Mouse (Mus musculus) lung, postnatal 25 days (tissue): ENCODE data around the gene Vps39.

Experiments
- DNase-seq: peaks from one replicate; pipeline ENCODE4 v3.0.0; 2022; ENCODE audit warnings: low spot score

Vps39 gene

GRCm38 (mm10) chr2:120296160-120296559 lies 56.8 kb downstream of the Vps39 start:
- DNase-seq, result no peak

GRCm38 (mm10) chr2:120291471-120292078 lies 61.4 kb downstream of the Vps39 start:
- DNase-seq, result no peak

- no peak for DNase-seq
Measured at GRCm38 (mm10) chr2:120288995-120289394, 63.9 kb downstream of the Vps39 start, which contains the start of gene Pla2g4d. Pla2g4d (minus strand) TSS chr2:120289197.

- no peak for DNase-seq
Measured at GRCm38 (mm10) chr2:120288401-120288800, 64.5 kb downstream of the Vps39 start.

- DNase-seq, result no peak
Measured at GRCm38 (mm10) chr2:120285639-120286038, 67.3 kb downstream of the Vps39 start.

GRCm38 (mm10) chr2:120284705-120285104 lies 68.2 kb downstream of the Vps39 start:
- no peak for DNase-seq

- no peak for DNase-seq
Measured at GRCm38 (mm10) chr2:120284094-120284493, 68.8 kb downstream of the Vps39 start.

- no peak for DNase-seq
Measured at GRCm38 (mm10) chr2:120283550-120283949, 69.4 kb downstream of the Vps39 start.

- DNase-seq, result no peak
Measured at GRCm38 (mm10) chr2:120281221-120281620, 71.7 kb downstream of the Vps39 start.

- DNase-seq, result peak; percentile 44
Measured at GRCm38 (mm10) chr2:120279961-120280360, 73.0 kb downstream of the Vps39 start.

GRCm38 (mm10) chr2:120276951-120277350 lies 76.0 kb downstream of the Vps39 start:
- DNase-seq, result no peak

GRCm38 (mm10) chr2:120268635-120269034 lies 84.3 kb downstream of the Vps39 start:
- no peak for DNase-seq
